Mouse (Mus musculus) spleen, adult 2 months (tissue): Measurements from ENCODE around the gene Chmp4b. TPM values are rescaled to one million over a fixed set of nuclear protein-coding genes. Genes with fewer than 3 reads are reported as not detected.

Experiments
- DNase-seq, 2 experiments: peaks; one replicate each; pipeline versions ENCODE4 v3.0.0 to v3.0.0-alpha.2; 2012 to 2021; ENCODE audit warnings: low spot score in 2 of 2, low read depth in 1 of 2
- H3K27ac ChIP-seq: fragments of 200-500 bp; 2 replicates; pipeline ENCODE4 v1.5.1; 2012; ENCODE audit warnings: low read length, inconsistent platforms; ENCODE audit not compliant: insufficient read depth
- H3K27me3 ChIP-seq: fragments of 200-500 bp; 2 replicates; pipeline ENCODE4 v1.6.1; 2012; ENCODE audit warnings: mild to moderate bottlenecking, moderate library complexity, low read length, inconsistent platforms; ENCODE audit not compliant: control insufficient read depth, insufficient read depth
- H3K36me3 ChIP-seq: fragments of 200-500 bp; 2 replicates; pipeline ENCODE4 v1.6.1; 2012; ENCODE audit warnings: mild to moderate bottlenecking, low read length, inconsistent platforms; ENCODE audit not compliant: control insufficient read depth, insufficient read depth
- H3K4me1 ChIP-seq: fragments of 200-500 bp; 2 replicates; pipeline ENCODE4 v1.6.1; 2011; ENCODE audit warnings: inconsistent platforms; ENCODE audit not compliant: control insufficient read depth, insufficient read depth, insufficient read length
- H3K4me3 ChIP-seq: fragments of 200-500 bp; 2 replicates; pipeline ENCODE4 v1.5.1; 2011; ENCODE audit warnings: mild to moderate bottlenecking, inconsistent platforms; ENCODE audit not compliant: insufficient read depth, insufficient read length; ENCODE audit errors: extremely low read depth
- CTCF ChIP-seq: fragments of 200-500 bp; IDR thresholded peaks from 2 replicates; pipeline ENCODE4 v1.5.1; 2011; ENCODE audit warnings: mild to moderate bottlenecking, inconsistent platforms; ENCODE audit not compliant: insufficient read depth, insufficient read length, insufficient replicate concordance; ENCODE audit errors: extremely low read depth
- POLR2A ChIP-seq: fragments of 200-500 bp; IDR thresholded peaks from 2 replicates; pipeline ENCODE4 v1.6.1; 2011; ENCODE audit warnings: low read depth, low read length, inconsistent platforms
- WGBS: fragments of 180-500 bp; shearing (Covaris S2); methylation state at CpG from one replicate; pipeline ENCODE4 v1.1.7; 2018; 5-methylcytosine and 5-hydroxymethylcytosine counted together
- polyA plus RNA-seq: library from polyadenylated mRNA; depleted of rRNA; stranded (reverse); fragments of >200 nt; gene quantifications from 2 replicates; pipeline ENCODE4 v1.2.3, GENCODE M21; 2012

Gene Chmp4b
- polyA plus RNA-seq, 1 experiment, result 52.8 TPM

DNA sequence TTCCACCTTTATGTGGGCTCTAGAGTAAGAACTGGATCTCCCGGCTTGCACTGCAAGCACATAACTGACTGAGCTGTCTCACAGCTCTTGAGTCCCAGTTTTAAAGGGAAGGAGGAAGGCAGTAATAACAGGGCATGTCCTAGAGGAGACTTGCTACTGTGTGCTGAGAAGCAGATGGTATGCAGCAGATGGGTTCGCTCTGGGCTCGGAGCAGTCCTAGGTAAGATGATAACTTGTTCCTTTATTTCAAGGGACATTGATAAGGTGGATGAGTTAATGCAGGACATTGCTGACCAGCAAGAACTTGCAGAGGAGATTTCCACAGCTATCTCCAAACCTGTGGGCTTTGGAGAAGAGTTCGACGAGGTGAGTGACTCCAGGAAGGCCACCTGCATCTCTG, 39.5 kb downstream of the Chmp4b start:
- WGBS, result 92% methylated on average over 5 of the region's 5 CpGs
- Histone ChIP-seq H3K4me3 (no peak overlapping the region), H3K27me3 (no peaks in the 10 kb centered on the region), H3K36me3 (peaks cover 39% of the 10 kb centered on the region), H3K4me1 (no peaks in the 10 kb centered on the region), H3K27ac (no peak overlapping the region)
- DNase-seq, result no peak
- TF ChIP-seq POLR2A (no peak), CTCF (no peak)

DNA sequence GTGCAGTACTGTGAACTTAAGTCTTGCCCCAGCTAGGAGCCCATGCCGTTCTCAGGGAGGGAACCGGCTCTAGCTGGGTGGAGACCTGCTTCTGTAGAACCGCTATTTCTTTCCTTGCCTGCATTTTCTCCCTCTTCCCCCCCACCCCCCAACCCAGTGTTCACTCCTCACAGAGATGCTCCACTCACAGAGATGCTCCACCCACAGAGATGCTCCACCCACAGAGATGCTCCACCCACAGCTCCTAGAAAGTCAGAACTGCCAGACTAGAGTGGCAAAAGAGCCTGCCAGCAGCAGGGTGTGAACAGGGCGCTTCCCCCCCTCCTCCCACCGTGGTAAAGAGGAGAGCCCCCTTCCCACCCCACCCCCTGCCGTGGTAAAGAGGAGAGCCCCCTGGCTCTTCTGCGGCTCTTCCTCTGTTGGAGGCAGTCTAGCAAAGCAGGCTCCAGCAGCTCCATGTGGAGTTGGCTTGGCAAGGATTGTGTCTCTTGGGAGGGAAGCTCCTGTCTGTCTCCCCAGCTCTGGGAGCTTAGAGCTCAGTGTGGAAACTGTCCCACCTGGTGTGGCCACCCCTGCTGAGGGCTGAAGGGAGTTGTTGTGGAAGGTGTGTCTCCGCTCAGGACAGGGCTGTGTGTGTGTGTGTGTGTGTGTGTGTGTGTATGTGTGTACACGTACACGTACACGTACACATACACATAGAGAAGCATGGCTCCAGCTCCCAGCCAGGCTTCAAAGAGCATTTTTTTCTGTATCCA, 41.9 kb downstream of the Chmp4b start:
- H3K36me3 ChIP-seq, result peaks cover 39% of the 10 kb centered on the region
- no peak for DNase-seq
- WGBS, result 88% methylated on average over 10 of the region's 11 CpGs
- no peak overlapping the region for H3K4me3 ChIP-seq
- peaks cover 8% of the 10 kb centered on the region; the same call in 1 of the 2 replicates for H3K4me1 ChIP-seq
- no peak overlapping the region for H3K27ac ChIP-seq
- no peaks in the 10 kb centered on the region for H3K27me3 ChIP-seq
- TF ChIP-seq CTCF, result no peak
- TF ChIP-seq POLR2A, result no peak

DNA sequence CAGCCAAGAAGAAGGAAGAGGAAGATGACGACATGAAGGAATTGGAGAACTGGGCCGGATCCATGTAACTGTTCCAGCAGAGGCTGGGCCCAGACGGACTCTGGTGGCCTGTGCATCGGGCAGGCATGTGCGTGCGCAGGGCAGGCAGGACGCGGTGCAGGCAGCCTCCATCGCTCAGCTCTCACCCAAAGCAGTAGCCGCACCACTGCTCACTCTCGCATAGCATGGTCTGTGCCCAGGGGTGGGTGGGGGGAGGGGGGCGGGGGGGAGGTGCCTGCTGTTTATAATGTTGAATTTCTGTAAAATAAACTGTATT, 42.4 kb downstream of the Chmp4b start:
- Histone ChIP-seq H3K27ac (no peak overlapping the region), H3K27me3 (no peaks in the 10 kb centered on the region), H3K4me1 (peaks cover 8% of the 10 kb centered on the region; the same call in 1 of the 2 replicates), H3K4me3 (no peak overlapping the region), H3K36me3 (peaks cover 39% of the 10 kb centered on the region)
- TF ChIP-seq CTCF, result no peak
- no peak for DNase-seq
- 92% methylated on average over 12 of the region's 12 CpGs for WGBS

DNA sequence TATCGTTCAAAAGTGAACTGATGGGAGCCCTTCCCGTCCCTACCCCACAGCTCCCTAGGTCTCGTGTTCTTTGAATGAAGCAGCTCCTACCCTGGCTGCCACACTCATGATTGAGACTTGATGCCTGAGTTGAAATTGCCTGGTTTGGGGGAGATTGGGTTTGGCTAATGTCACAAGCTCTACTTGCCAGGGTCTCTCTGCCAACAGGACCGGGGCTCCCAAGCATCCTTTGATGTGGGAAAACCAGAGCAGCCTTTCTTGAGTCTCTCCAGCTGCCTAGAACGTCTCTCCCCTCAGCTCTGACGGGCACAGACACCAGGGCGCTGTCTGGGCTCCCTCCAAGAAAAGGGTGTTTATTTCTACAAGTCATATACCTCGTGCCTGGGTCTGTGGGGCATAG, 44.2 kb downstream of the Chmp4b start:
- peaks cover 32% of the 10 kb centered on the region for H3K36me3 ChIP-seq
- H3K27ac ChIP-seq, result peak overlapping the region; percentile 51; the same call in 1 of the 2 replicates
- 73% methylated on average over 8 of the region's 8 CpGs for WGBS
- no peak overlapping the region for H3K4me3 ChIP-seq
- H3K4me1 ChIP-seq, result peaks cover 8% of the 10 kb centered on the region; the same call in 1 of the 2 replicates
- TF ChIP-seq POLR2A (no peak), CTCF (no peak)
- no peaks in the 10 kb centered on the region for H3K27me3 ChIP-seq
- DNase-seq, result no peak

DNA sequence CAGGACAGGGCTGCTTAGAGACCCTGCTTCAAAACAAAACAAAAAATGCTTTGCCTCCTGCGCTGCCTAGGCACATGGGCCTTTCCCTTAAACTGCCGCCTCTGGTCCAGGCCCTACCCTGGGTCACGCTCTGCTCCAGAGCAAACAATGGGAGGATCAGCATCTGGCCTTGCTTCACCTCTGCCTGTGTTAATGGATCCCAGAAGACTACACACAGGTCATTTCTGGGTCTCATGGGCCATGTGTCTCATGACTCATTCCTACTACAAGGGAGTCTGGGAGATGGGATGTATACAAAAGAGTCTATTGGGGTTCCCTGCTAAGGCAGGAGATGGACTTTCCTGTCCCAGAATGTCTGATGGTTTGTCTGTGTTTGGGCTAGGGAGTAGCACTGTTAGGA, 45.2 kb downstream of the Chmp4b start:
- WGBS, result 90% methylated on average over 3 of the region's 3 CpGs
- H3K36me3 ChIP-seq, result peaks cover 27% of the 10 kb centered on the region

DNA sequence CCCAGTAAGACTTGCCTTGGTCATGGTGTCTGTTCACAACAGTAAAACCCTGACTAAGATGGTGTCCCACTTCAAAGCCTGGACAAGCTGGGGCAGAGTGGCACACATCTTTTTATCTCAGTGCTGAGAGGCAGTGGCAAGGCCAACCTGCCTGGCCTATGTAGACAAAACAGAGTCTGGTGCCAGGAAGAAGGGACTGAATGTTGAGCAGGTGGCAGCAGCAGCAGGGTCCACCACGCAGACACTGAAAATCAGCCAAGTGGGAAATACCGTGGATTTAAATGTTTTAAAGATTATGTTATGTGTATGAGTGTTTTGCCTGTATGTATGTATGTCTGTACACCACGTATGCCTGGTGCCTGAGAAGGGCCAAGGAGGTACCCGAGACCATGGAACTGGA, 47.9 kb downstream of the Chmp4b start:
- 94% methylated on average over 4 of the region's 4 CpGs for WGBS
- Histone ChIP-seq H3K36me3 (peaks cover 4% of the 10 kb centered on the region), H3K4me3 (no peak overlapping the region), H3K27me3 (no peaks in the 10 kb centered on the region), H3K4me1 (peaks cover 8% of the 10 kb centered on the region; the same call in 1 of the 2 replicates), H3K27ac (no peak overlapping the region)
- TF ChIP-seq CTCF (no peak), POLR2A (no peak)
- no peak for DNase-seq

More for the DNA sequence above, 45.2 kb downstream of the Chmp4b start:
- Histone ChIP-seq H3K27ac (no peak overlapping the region; the same call in 1 of the 2 replicates), H3K27me3 (no peaks in the 10 kb centered on the region), H3K4me3 (no peak overlapping the region), H3K4me1 (peaks cover 8% of the 10 kb centered on the region; the same call in 1 of the 2 replicates)
- TF ChIP-seq CTCF, result no peak
- TF ChIP-seq POLR2A, result no peak
- no peak for DNase-seq

DNA sequence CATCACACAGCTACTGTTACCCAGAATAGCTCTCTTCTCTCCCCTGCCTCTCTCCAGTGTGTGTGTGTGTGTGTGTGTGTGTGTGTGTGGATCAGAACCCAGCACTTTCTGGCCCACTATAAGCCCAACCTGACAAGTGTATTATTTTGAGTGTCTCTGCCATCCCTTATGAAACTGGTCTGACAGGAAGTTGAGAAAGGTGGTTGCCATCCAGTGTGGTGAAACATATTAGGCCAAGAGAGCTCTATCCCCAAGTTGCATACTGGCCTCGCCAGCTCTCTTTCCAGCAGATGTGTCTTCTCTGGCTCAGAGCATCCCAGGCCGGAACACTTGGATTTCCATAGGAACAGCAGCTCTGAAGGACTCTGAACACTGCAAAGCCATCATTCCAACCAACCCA, 48.7 kb downstream of the Chmp4b start:
- WGBS, result 91% methylated on average over 2 of the region's 2 CpGs
- no peak overlapping the region for H3K27ac ChIP-seq
- no peak overlapping the region for H3K4me3 ChIP-seq
- H3K27me3 ChIP-seq, result no peaks in the 10 kb centered on the region
- no peak for TF ChIP-seq POLR2A
- TF ChIP-seq CTCF, result no peak
- peaks cover 8% of the 10 kb centered on the region; the same call in 1 of the 2 replicates for H3K4me1 ChIP-seq
- H3K36me3 ChIP-seq, result no peaks in the 10 kb centered on the region
- DNase-seq, result no peak
